Mouse (Mus musculus): Measurements from ENCODE around the gene Gucy2g. TPM values are rescaled to one million over a fixed set of nuclear protein-coding genes. Genes with fewer than 3 reads are reported as not detected.

Gucy2g gene
- not detected in 2 replicates for total RNA-seq (2014; rRNA removed; ENCODE audit: low replicate concordance)
- polyA plus RNA-seq (2015; fragmentation: Nextera tagmentation; extraction: Ambion mirVana): not detected in 2 replicates

DNA sequence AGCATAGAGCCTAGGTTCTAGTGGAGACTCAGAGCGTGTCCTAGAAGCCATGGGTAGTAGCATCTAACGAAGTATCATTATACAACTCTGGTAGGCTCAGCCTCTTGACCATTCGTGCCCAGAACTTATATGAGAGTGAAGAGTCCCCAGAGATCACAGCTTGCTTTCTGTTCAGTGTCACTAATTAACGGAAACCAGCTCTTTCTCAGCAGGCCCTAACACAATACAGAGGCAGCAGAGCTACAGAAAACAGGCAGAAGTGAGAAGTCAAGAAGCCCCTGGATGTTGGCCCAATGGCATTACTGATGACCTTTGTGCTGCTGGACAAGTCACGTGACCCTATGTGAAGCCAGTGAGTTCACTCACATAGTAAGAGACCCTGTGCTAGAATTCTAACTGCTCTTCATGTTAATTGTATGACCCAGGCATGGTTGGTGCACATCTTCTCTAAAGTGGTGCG lies at the start of gene Gucy2g:
TSS of gene Gucy2g (minus strand) at position 51 of the 460 bp plus-strand sequence.
- Histone ChIP-seq H3K4me2 (ENCODE audit: low read depth, low read length) (no peak within 1 kb of the TSS), H3K9ac (replicated peaks; ENCODE audit: low read depth, low read length) (no peak within 1 kb of the TSS), H3K9me3 (replicated peaks; ENCODE audit: control insufficient read depth, low read length) (no peaks in the 10 kb centered on the region), H3K27ac (ENCODE audit: low read depth) (no peak within 1 kb of the TSS), H3K36me3 (replicated peaks; ENCODE audit: control insufficient read depth, insufficient read depth, low read length) (no peaks in the 10 kb centered on the region), H3K4me1 (ENCODE audit: control insufficient read depth, insufficient read depth) (peaks cover 7% of the 10 kb centered on the region), H3K4me3 (ENCODE audit: low read depth, low read length) (no peak within 1 kb of the TSS), H3K27me3 (ENCODE audit: control insufficient read depth, insufficient read depth, low read length) (0 out of 2 replicates have a peak, but pooled peaks cover 3% of the 10 kb centered on the region)
- TF ChIP-seq CTCF (IDR thresholded peaks at IDR 0.05; ENCODE audit: low read depth) (no peak), EP300 (IDR thresholded peaks at IDR 0.05; ENCODE audit: low read depth) (no peak)
- ATAC-seq (ENCODE audit: insufficient read depth, low read depth) (no peak), DNase-seq (ENCODE audit: low spot score) (no peak)
- 78% methylated on average over 6 of the region's 6 CpGs for WGBS

DNA sequence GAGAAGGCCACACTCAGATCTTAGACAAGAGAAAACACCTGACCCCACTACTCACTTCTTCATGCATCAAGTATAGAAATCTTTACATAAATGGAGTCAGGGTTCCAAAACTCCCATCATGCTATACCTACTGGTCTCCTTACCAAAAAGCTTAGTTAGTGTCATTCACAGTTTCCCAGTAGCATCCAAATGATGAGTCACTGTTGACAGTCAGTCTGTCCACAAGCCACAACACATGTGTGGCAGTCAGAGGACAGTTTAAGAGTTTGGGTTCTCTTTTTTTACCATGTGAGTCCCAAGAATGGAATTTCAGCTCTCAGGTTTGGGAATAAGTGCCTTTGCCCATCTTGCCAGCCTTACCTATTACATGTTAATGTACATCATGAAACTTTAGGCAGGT lies 47.9 kb upstream of the Gucy2g start:
- DNase-seq (ENCODE audit: low spot score): no peak
- ATAC-seq (ENCODE audit: insufficient read depth, low read depth): no peak
- Histone ChIP-seq H3K27me3 (ENCODE audit: control insufficient read depth, insufficient read depth, low read length) (no peaks in the 10 kb centered on the region), H3K9ac (replicated peaks; ENCODE audit: low read depth, low read length) (no peak overlapping the region), H3K9me3 (replicated peaks; ENCODE audit: control insufficient read depth, low read length) (no peaks in the 10 kb centered on the region), H3K4me1 (ENCODE audit: control insufficient read depth, insufficient read depth) (no peaks in the 10 kb centered on the region), H3K27ac (ENCODE audit: low read depth) (no peak overlapping the region), H3K4me3 (ENCODE audit: low read depth, low read length) (no peak overlapping the region), H3K4me2 (ENCODE audit: low read depth, low read length) (no peak overlapping the region), H3K36me3 (replicated peaks; ENCODE audit: control insufficient read depth, insufficient read depth, low read length) (peaks cover 55% of the 10 kb centered on the region)
- TF ChIP-seq CTCF (IDR thresholded peaks at IDR 0.05; ENCODE audit: low read depth) (no peak), EP300 (IDR thresholded peaks at IDR 0.05; ENCODE audit: low read depth) (no peak)

DNA sequence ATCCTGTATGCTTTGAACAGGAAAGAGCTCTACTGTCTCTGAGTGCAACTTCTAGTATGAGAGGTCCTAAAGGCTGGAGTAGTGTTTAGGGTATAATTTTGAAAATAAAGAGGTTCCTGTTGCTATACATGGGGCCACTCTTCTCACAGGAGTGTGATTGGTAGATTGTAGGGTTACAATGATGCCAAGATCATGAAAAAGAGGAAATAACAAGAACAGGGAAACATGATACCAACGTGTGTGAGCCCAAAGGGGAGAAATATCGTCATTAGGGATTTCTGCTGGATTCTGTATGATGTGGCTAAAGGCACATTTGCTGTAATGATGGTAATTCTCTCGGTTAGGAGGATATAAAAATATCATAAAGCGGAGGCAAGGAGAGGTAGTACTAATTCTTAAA lies 45.0 kb upstream of the Gucy2g start:
- WGBS: 82% methylated on average over 4 of the region's 4 CpGs
- TF ChIP-seq CTCF (IDR thresholded peaks at IDR 0.05; ENCODE audit: low read depth) (no peak), EP300 (IDR thresholded peaks at IDR 0.05; ENCODE audit: low read depth) (no peak)
- H3K36me3 ChIP-seq (replicated peaks; ENCODE audit: control insufficient read depth, insufficient read depth, low read length): peaks cover 60% of the 10 kb centered on the region
- no peaks in the 10 kb centered on the region for H3K27me3 ChIP-seq (ENCODE audit: control insufficient read depth, insufficient read depth, low read length)
- H3K27ac ChIP-seq (ENCODE audit: low read depth): no peak overlapping the region
- no peak for ATAC-seq (ENCODE audit: insufficient read depth, low read depth)
- no peak overlapping the region for H3K4me2 ChIP-seq (ENCODE audit: low read depth, low read length)
- H3K4me1 ChIP-seq (ENCODE audit: control insufficient read depth, insufficient read depth): no peaks in the 10 kb centered on the region
- H3K4me3 ChIP-seq (ENCODE audit: low read depth, low read length): no peak overlapping the region
- no peak overlapping the region for H3K9ac ChIP-seq (replicated peaks; ENCODE audit: low read depth, low read length)
- no peak for DNase-seq (ENCODE audit: low spot score)
- H3K9me3 ChIP-seq (replicated peaks; ENCODE audit: control insufficient read depth, low read length): no peaks in the 10 kb centered on the region

DNA sequence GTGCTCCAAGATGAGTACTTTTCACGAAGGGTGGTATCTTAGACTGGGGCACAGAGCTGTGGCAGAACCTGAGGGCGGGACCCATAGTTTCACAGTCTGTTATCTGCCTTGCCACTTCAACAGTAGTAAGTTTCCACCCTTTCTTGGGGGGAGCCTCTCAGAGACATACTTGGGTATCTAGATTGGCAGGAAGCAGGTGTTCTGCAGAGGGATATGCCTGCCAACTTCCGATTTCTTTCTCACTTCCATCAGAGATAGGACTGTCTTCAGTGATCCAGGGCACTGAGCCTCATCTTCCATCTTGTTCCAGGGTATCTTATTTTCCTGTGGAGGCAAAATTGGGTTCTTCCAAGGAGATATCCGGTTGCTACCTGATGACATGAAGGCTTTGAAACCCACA lies 43.1 kb upstream of the Gucy2g start:
- Histone ChIP-seq H3K4me1 (ENCODE audit: control insufficient read depth, insufficient read depth) (no peaks in the 10 kb centered on the region), H3K4me3 (ENCODE audit: low read depth, low read length) (no peak overlapping the region), H3K9ac (replicated peaks; ENCODE audit: low read depth, low read length) (no peak overlapping the region), H3K36me3 (replicated peaks; ENCODE audit: control insufficient read depth, insufficient read depth, low read length) (peaks cover 55% of the 10 kb centered on the region), H3K9me3 (replicated peaks; ENCODE audit: control insufficient read depth, low read length) (no peaks in the 10 kb centered on the region), H3K27ac (ENCODE audit: low read depth) (no peak overlapping the region), H3K27me3 (ENCODE audit: control insufficient read depth, insufficient read depth, low read length) (no peaks in the 10 kb centered on the region), H3K4me2 (ENCODE audit: low read depth, low read length) (no peak overlapping the region)
- DNase-seq (ENCODE audit: low spot score) (no peak), ATAC-seq (ENCODE audit: insufficient read depth, low read depth) (no peak)
- no peak for TF ChIP-seq EP300 (IDR thresholded peaks at IDR 0.05; ENCODE audit: low read depth)
- no peak for TF ChIP-seq CTCF (IDR thresholded peaks at IDR 0.05; ENCODE audit: low read depth)
- WGBS: 59% methylated on average over 4 of the region's 4 CpGs

DNA sequence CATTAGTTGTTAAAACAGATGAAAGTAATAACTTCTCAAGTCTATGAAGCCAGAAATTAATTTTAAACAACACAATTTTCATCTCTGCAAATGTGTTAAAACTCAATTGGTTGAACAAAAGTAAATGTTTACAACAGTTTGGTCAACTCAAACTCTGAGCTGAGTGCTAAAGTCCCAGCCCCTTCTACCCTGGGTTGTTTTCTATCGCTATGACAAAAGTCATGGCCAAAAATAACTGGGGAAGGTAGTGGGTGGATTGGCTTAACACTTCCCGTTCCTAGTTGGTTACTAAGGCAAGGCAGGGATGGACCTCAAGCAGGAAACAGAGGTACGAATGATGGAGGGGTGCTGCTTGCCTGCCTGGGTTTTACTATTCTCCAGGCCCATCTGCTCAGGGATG lies 35.7 kb upstream of the Gucy2g start:
- Histone ChIP-seq H3K4me2 (ENCODE audit: low read depth, low read length) (no peak overlapping the region), H3K4me3 (ENCODE audit: low read depth, low read length) (no peak overlapping the region), H3K9ac (replicated peaks; ENCODE audit: low read depth, low read length) (no peak overlapping the region), H3K27ac (ENCODE audit: low read depth) (no peak overlapping the region), H3K9me3 (replicated peaks; ENCODE audit: control insufficient read depth, low read length) (no peaks in the 10 kb centered on the region), H3K4me1 (ENCODE audit: control insufficient read depth, insufficient read depth) (no peaks in the 10 kb centered on the region), H3K36me3 (replicated peaks; ENCODE audit: control insufficient read depth, insufficient read depth, low read length) (peaks cover 35% of the 10 kb centered on the region), H3K27me3 (ENCODE audit: control insufficient read depth, insufficient read depth, low read length) (no peaks in the 10 kb centered on the region)
- no peak for TF ChIP-seq EP300 (IDR thresholded peaks at IDR 0.05; ENCODE audit: low read depth)
- no peak for TF ChIP-seq CTCF (IDR thresholded peaks at IDR 0.05; ENCODE audit: low read depth)
- 45% methylated on average over 3 of the region's 3 CpGs for WGBS
- no peak for ATAC-seq (ENCODE audit: insufficient read depth, low read depth)
- no peak for DNase-seq (ENCODE audit: low spot score)

DNA sequence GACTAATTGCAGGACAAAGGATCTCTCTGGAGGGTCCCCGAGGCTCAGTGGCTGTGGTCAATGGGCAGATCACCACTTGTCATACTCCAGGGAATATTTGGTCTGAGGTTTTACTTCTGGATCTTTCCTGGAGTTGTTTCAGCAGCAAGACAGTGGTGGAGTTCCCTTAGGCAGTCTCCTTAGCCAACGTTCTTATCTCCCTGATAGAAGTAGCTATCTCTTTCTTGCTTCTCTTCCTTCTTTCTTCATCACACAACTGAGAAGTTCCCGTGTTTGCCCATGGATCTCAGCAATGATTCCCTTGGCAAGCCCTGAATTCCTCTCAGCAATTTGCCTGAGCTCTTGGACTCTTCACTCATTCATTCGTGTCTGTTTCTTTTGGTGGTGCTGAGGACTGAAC lies 35.1 kb upstream of the Gucy2g start:
- ATAC-seq (ENCODE audit: insufficient read depth, low read depth) (no peak), DNase-seq (ENCODE audit: low spot score) (no peak)
- H3K27me3 ChIP-seq (ENCODE audit: control insufficient read depth, insufficient read depth, low read length): no peaks in the 10 kb centered on the region
- TF ChIP-seq EP300 (IDR thresholded peaks at IDR 0.05; ENCODE audit: low read depth) (no peak), CTCF (IDR thresholded peaks at IDR 0.05; ENCODE audit: low read depth) (no peak)
- WGBS: 63% methylated on average over 4 of the region's 4 CpGs
- no peak overlapping the region for H3K9ac ChIP-seq (replicated peaks; ENCODE audit: low read depth, low read length)
- no peak overlapping the region for H3K27ac ChIP-seq (ENCODE audit: low read depth)
- H3K4me3 ChIP-seq (ENCODE audit: low read depth, low read length): no peak overlapping the region
- no peaks in the 10 kb centered on the region for H3K4me1 ChIP-seq (ENCODE audit: control insufficient read depth, insufficient read depth)
- no peak overlapping the region for H3K4me2 ChIP-seq (ENCODE audit: low read depth, low read length)
- no peaks in the 10 kb centered on the region for H3K9me3 ChIP-seq (replicated peaks; ENCODE audit: control insufficient read depth, low read length)
- H3K36me3 ChIP-seq (replicated peaks; ENCODE audit: control insufficient read depth, insufficient read depth, low read length): peaks cover 30% of the 10 kb centered on the region

Measured in heart, postnatal 0 days (tissue).